Mouse (Mus musculus) erythroblast, embryonic 14.5 days (primary cell): ENCODE results near the gene Gm49425.

Experiments used
- GATA1 ChIP-seq: IDR thresholded peaks from 2 replicates; pipeline ENCODE4 v1.6.1; 2012; ENCODE audit warnings: low read length, inconsistent platforms, mixed read lengths
- TAL1 ChIP-seq: IDR thresholded peaks from 3 replicates; pipeline ENCODE4 v1.6.1; 2012; ENCODE audit warnings: low read length, inconsistent platforms, mixed read lengths

DNA sequence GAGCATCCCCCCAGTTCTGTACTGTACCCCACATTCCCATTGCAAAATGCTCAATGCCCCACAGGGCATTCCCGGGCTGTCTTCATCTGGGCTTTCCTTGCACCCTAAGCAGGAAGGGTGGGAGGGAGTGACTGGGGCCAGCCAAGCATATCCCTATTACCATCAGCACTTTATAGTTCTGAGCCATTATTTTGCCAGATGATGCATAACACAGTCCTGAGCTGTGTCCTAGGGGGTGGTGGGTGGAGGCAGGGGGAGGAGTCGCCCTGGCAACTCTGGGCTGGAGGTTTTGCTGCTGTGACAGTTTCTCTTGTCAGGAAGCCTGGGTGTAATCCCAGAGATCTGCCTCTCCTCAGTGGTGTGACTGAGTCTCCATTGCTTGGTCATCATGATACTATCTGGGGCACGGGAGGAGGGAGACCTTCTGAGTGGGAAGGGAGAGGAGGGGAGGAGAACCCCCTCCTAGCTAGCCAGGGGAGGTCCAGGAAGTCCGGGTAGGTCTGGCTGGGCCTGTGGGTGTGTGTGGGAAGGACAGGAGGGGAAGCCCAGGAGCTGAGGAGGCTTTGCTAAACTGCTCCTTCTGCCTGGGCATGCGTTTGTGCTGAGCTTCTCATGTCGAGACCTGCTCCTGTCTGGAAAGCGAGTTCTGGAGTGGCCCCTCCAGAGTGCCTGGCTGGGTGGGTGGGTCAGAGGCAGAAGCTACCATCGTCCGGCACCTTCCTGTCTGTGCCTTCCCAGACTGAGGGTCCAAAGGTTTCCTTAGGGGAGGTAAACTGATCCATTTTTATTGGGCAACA is 19.2 kb upstream of the Gm49425 start:
- TF ChIP-seq TAL1 (no peak), GATA1 (no peak)
